ENCODE assay signal across 8 mouse cellular contexts in the genomic region with DNA sequence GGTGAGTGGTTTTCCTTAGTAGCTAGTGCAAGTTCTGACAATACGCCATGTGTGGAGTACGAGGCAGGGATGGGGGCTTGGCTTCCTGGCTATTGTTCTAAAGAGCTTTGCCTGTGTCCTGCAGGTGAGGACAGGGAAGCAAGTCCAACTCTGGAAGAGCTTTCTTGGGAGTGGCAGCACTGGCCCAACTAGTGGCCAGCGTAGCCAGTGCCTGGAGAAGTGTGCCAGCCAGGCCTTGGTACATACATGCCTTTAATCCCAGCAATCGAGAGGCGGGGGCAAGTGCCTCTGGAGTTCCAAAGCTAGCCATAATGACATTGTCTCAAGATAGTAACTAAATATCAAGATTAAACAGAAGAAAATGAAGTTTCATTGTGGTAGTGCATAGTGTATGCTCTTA. TPM values are rescaled to one million over a fixed set of nuclear protein-coding genes. Genes with fewer than 3 reads are reported as not detected.
A peak's percentile ranks its signal among the peaks of the same experiment; 100 is the strongest.
DNase-seq lines count a peak whose midpoint lies in the region; ATAC-seq and TF ChIP-seq lines count a peak whose summit lies in the region.
"Had no signal": no experiment of that assay in that cellular context is flagged by ENCODE, and none has a peak within 500 bp of the region (broad histone marks: within the 10 kb centered on the region; RNA-seq: fewer than 3 reads in every experiment).

No protein-coding gene starts in this region.

- 65% methylated on average over 5 of the region's 5 CpGs for WGBS in hindbrain, postnatal 0 days
- WGBS in midbrain, embryonic 13.5 days: 55% methylated on average over 5 of the region's 5 CpGs

- DNase-seq in urinary bladder, postnatal 25 days (ENCODE audit: low spot score): peak; percentile 14
- DNase-seq in urinary bladder, postnatal 36 days (ENCODE audit: low spot score in 2 of 2): no peak
- DNase-seq in hindbrain, postnatal 0 days (ENCODE audit: low spot score): peak; percentile 1
- DNase-seq in frontal cortex, adult 2 months (ENCODE audit: extremely low spot score in 1 of 2, low spot score in 1 of 2): no peak
- no peak for DNase-seq in right cerebral cortex, postnatal 4 days

- no peaks in the 10 kb centered on the region for H3K9me3 ChIP-seq in hindbrain, postnatal 0 days (ENCODE audit: low read length)
- H3K9me3 ChIP-seq in midbrain, embryonic 13.5 days: no peaks in the 10 kb centered on the region

- no peak overlapping the region for H3K4me3 ChIP-seq in hindbrain, postnatal 0 days (ENCODE audit: low read length)
- H3K4me3 ChIP-seq in midbrain, embryonic 13.5 days (replicated peaks): peak overlapping the region; percentile 56; the same call in 1 of the 2 replicates

- TF ChIP-seq CTCF in hindbrain, postnatal 0 days (IDR thresholded peaks at IDR 0.05; ENCODE audit: low read depth): no peak

- no peaks in the 10 kb centered on the region for H3K27me3 ChIP-seq in hindbrain, postnatal 0 days (ENCODE audit: insufficient read depth, low read length)
- H3K27me3 ChIP-seq in midbrain, embryonic 13.5 days: no peaks in the 10 kb centered on the region

- H3K36me3 ChIP-seq in hindbrain, postnatal 0 days (ENCODE audit: insufficient read depth, low read length): 0 out of 2 replicates have a peak, but pooled peaks cover 5% of the 10 kb centered on the region
- H3K36me3 ChIP-seq in midbrain, embryonic 13.5 days: peaks cover 11% of the 10 kb centered on the region

- H3K4me1 ChIP-seq in hindbrain, postnatal 0 days (ENCODE audit: insufficient read depth, low read length): peaks cover 7% of the 10 kb centered on the region; the same call in 1 of the 2 replicates
- peaks cover 8% of the 10 kb centered on the region for H3K4me1 ChIP-seq in midbrain, embryonic 13.5 days (replicated peaks)

- peak; percentile 28 for ATAC-seq in erythroblast, adult 5-6 weeks (replicated peaks; ENCODE audit: low FRiP score, poor library complexity, severe bottlenecking)
- no peak for ATAC-seq in hindbrain, postnatal 0 days
- peak; percentile 21 for ATAC-seq in midbrain, embryonic 13.5 days

- peak overlapping the region; percentile 93 for H3K4me2 ChIP-seq in hindbrain, postnatal 0 days (ENCODE audit: low read depth, low read length)
- peak overlapping the region; percentile 67 for H3K4me2 ChIP-seq in midbrain, embryonic 13.5 days (replicated peaks)

- peak overlapping the region; percentile 75; the same call in 1 of the 2 replicates for H3K9ac ChIP-seq in hindbrain, postnatal 0 days (replicated peaks; ENCODE audit: low read length)
- peak overlapping the region; percentile 55; the same call in 1 of the 2 replicates for H3K9ac ChIP-seq in midbrain, embryonic 13.5 days (replicated peaks)

- peak overlapping the region; percentile 95 for H3K27ac ChIP-seq in hindbrain, postnatal 0 days
- H3K27ac ChIP-seq in midbrain, embryonic 13.5 days: peak overlapping the region; percentile 88

RNA-seq across cellular contexts. Expression of gene Ssmem1, which starts 0.6 kb away (rescaled TPM):
- total RNA-seq in erythroblast, adult 5-6 weeks (2015; ENCODE audit: low replicate concordance): not detected in 2 replicates
- 1.3 TPM in 1 of 2 replicates, not detected in the other for total RNA-seq in erythroblast, adult 5-6 weeks (2017; ENCODE audit: low replicate concordance)
- total RNA-seq in hindbrain, postnatal 0 days (2014; rRNA removed): 0.26 TPM in 1 of 2 replicates, not detected in the other
- 0.18 and 0.39 TPM in 2 replicates for polyA plus RNA-seq in hindbrain, postnatal 0 days (2015; fragmentation: Nextera tagmentation; extraction: Ambion mirVana)
- 0.31 TPM in 1 of 2 replicates, not detected in the other for polyA plus RNA-seq in midbrain, embryonic 13.5 days (2015; fragmentation: Nextera tagmentation; extraction: Ambion mirVana)
- polyA plus RNA-seq in frontal cortex, adult 2 months (2012; rRNA removed): 0.08 TPM in 1 of 2 replicates, not detected in the other
- total RNA-seq: neutrophil, adult 5-6 weeks had no signal

RNA-seq across cellular contexts. Expression of gene Tmem209, which starts 0.7 kb away (rescaled TPM):
- 19.4 and 22.2 TPM in 2 replicates for total RNA-seq in erythroblast, adult 5-6 weeks (2015; ENCODE audit: low replicate concordance)
- 15.9 and 16.3 TPM in 2 replicates for total RNA-seq in erythroblast, adult 5-6 weeks (2017; ENCODE audit: low replicate concordance)
- 35.3 and 50.0 TPM in 2 replicates for total RNA-seq in hindbrain, postnatal 0 days (2014; rRNA removed)
- 23.2 and 25.0 TPM in 2 replicates for polyA plus RNA-seq in hindbrain, postnatal 0 days (2015; fragmentation: Nextera tagmentation; extraction: Ambion mirVana)
- polyA plus RNA-seq in midbrain, embryonic 13.5 days (2015; fragmentation: Nextera tagmentation; extraction: Ambion mirVana): 42.0 and 42.1 TPM in 2 replicates
- polyA plus RNA-seq in frontal cortex, adult 2 months (2012; rRNA removed): 25.1 and 28.2 TPM in 2 replicates

RNA-seq across cellular contexts. Expression of gene Cpa2, which starts 31.1 kb away (rescaled TPM):
- not detected in 2 replicates for total RNA-seq in erythroblast, adult 5-6 weeks (2015; ENCODE audit: low replicate concordance)
- not detected in 2 replicates for total RNA-seq in erythroblast, adult 5-6 weeks (2017; ENCODE audit: low replicate concordance)
- 6.2 and 8.1 TPM in 2 replicates for total RNA-seq in hindbrain, postnatal 0 days (2014; rRNA removed)
- polyA plus RNA-seq in hindbrain, postnatal 0 days (2015; fragmentation: Nextera tagmentation; extraction: Ambion mirVana): 14.9 and 15.7 TPM in 2 replicates
- 7.1 and 8.5 TPM in 2 replicates for polyA plus RNA-seq in midbrain, embryonic 13.5 days (2015; fragmentation: Nextera tagmentation; extraction: Ambion mirVana)
- polyA plus RNA-seq in frontal cortex, adult 2 months (2012; rRNA removed): 2.7 and 4.3 TPM in 2 replicates
- total RNA-seq: neutrophil, adult 5-6 weeks had no signal

RNA-seq across cellular contexts. Expression of gene Cpa4, which starts 57.9 kb away (rescaled TPM):
- not detected in 2 replicates for total RNA-seq in erythroblast, adult 5-6 weeks (2015; ENCODE audit: low replicate concordance)
- total RNA-seq in erythroblast, adult 5-6 weeks (2017; ENCODE audit: low replicate concordance): not detected in 2 replicates
- 0.11 and 0.16 TPM in 2 replicates for total RNA-seq in hindbrain, postnatal 0 days (2014; rRNA removed)
- polyA plus RNA-seq in hindbrain, postnatal 0 days (2015; fragmentation: Nextera tagmentation; extraction: Ambion mirVana): 0.45 and 0.53 TPM in 2 replicates
- 2.4 and 2.5 TPM in 2 replicates for polyA plus RNA-seq in midbrain, embryonic 13.5 days (2015; fragmentation: Nextera tagmentation; extraction: Ambion mirVana)
- polyA plus RNA-seq in frontal cortex, adult 2 months (2012; rRNA removed): 0.19 and 0.24 TPM in 2 replicates
- total RNA-seq: neutrophil, adult 5-6 weeks had no signal

Comparison
In these comparisons a context has a peak if more than half of its experiments do, and no peak if none do; other contexts are left out.
1. DNase-seq: peak in urinary bladder, postnatal 25 days (single experiment) and hindbrain, postnatal 0 days (single experiment); none in urinary bladder, postnatal 36 days (0 of 2), frontal cortex, adult 2 months (0 of 2) and right cerebral cortex, postnatal 4 days (single experiment).